Mouse (Mus musculus) stomach, embryonic 15.5 days (tissue): ENCODE results near the gene Gm10053. TPM values are rescaled to one million over a fixed set of nuclear protein-coding genes. Genes with fewer than 3 reads are reported as not detected.
"Not testable (repeated sequence)": the region's sequence is repeated elsewhere in the genome, so short reads cannot be mapped to it uniquely, and the experiment has no call there.

Experiments
- ATAC-seq: fragments of 200-750 bp; cut with Nextera tagmentation; 2 replicates; pipeline ENCODE4 v1.8.0; 2017; ENCODE audit warnings: low read depth, moderate number of reproducible peaks, moderate TSS enrichment; ENCODE audit not compliant: insufficient read depth, low FRiP score
- H3K27ac ChIP-seq: fragments of 300-500 bp; sonication (generic); 2 replicates; pipeline ENCODE4 v1.5.1; 2015; ENCODE audit warnings: mild to moderate bottlenecking, inconsistent platforms
- H3K27me3 ChIP-seq: fragments of 300-500 bp; sonication (generic); replicated peaks from 2 replicates; pipeline ENCODE4 v1.6.1; 2015; ENCODE audit warnings: inconsistent platforms
- H3K36me3 ChIP-seq: fragments of 300-500 bp; sonication (generic); 2 replicates; pipeline ENCODE4 v1.6.1; 2015; ENCODE audit warnings: inconsistent platforms
- H3K4me1 ChIP-seq: fragments of 300-500 bp; sonication (generic); 2 replicates; pipeline ENCODE4 v1.6.1; 2015; ENCODE audit warnings: inconsistent platforms
- H3K4me2 ChIP-seq: fragments of 300-500 bp; sonication (generic); 2 replicates; pipeline ENCODE4 v1.6.1; 2015; ENCODE audit warnings: mild to moderate bottlenecking, inconsistent platforms
- H3K4me3 ChIP-seq: fragments of 300-500 bp; sonication (generic); replicated peaks from 2 replicates; pipeline ENCODE4 v1.5.1; 2015; ENCODE audit warnings: inconsistent platforms
- H3K9ac ChIP-seq: fragments of 300-500 bp; sonication (generic); 2 replicates; pipeline ENCODE4 v1.6.1; 2015; ENCODE audit warnings: inconsistent platforms
- H3K9me3 ChIP-seq: fragments of 300-500 bp; sonication (generic); 2 replicates; pipeline ENCODE4 v1.6.1; 2016; ENCODE audit warnings: inconsistent platforms
- WGBS: fragments of 180-500 bp; shearing (Covaris S2); methylation state at CpG from one replicate; pipeline ENCODE4 v1.1.7; 2015; 5-methylcytosine and 5-hydroxymethylcytosine counted together
- polyA plus RNA-seq: library from polyadenylated mRNA; unstranded; fragments of >200 nt; fragmentation: Nextera tagmentation; extraction: Ambion mirVana; gene quantifications from 2 replicates; pipeline ENCODE4 v1.2.1, GENCODE M21; 2015

Gene Gm10053
- 251 and 260 TPM in 2 replicates for polyA plus RNA-seq

- not testable (repeated sequence) for H3K36me3 ChIP-seq, H3K4me3 ChIP-seq, H3K4me1 ChIP-seq, H3K27me3 ChIP-seq, H3K9me3 ChIP-seq, H3K4me2 ChIP-seq, ATAC-seq, H3K9ac ChIP-seq
- peak within 1 kb of the TSS; percentile 48; the same call in 1 of the 2 replicates for H3K27ac ChIP-seq
- WGBS = 63% methylated on average over 23 of the region's 26 CpGs
Observed at GRCm38 (mm10) chr19:24875129-24875870, at the start of gene Gm10053. Gm10053 (plus strand) TSS chr19:24875686.

- Histone ChIP-seq H3K4me2 (no peak overlapping the region), H3K4me3 (no peak overlapping the region), H3K9ac (no peak overlapping the region), H3K27ac (no peak overlapping the region), H3K4me1 (no peaks in the 10 kb centered on the region), H3K9me3 (no peaks in the 10 kb centered on the region), H3K36me3 (no peaks in the 10 kb centered on the region), H3K27me3 (no peaks in the 10 kb centered on the region)
- no peak for ATAC-seq
- 67% methylated on average over 3 of the region's 3 CpGs for WGBS
Observed at GRCm38 (mm10) chr19:24842080-24842479, 33.4 kb upstream of the Gm10053 start.

GRCm38 (mm10) chr19:24845007-24845546 is 30.4 kb upstream of the Gm10053 start:
- Histone ChIP-seq H3K4me1 (peaks cover 13% of the 10 kb centered on the region), H3K36me3 (no peaks in the 10 kb centered on the region), H3K4me2 (peak overlapping the region; percentile 6; the same call in 1 of the 2 replicates), H3K4me3 (no peak overlapping the region), H3K9ac (no peak overlapping the region), H3K27ac (peak overlapping the region; percentile 73), H3K27me3 (no peaks in the 10 kb centered on the region), H3K9me3 (no peaks in the 10 kb centered on the region)
- peak; percentile 54; the same call in 1 of the 2 replicates for ATAC-seq
- 22% methylated on average over 7 of the region's 7 CpGs for WGBS

GRCm38 (mm10) chr19:24848345-24848744 is 27.1 kb upstream of the Gm10053 start:
- peaks cover 17% of the 10 kb centered on the region for H3K4me1 ChIP-seq
- no peak overlapping the region for H3K4me2 ChIP-seq
- H3K9me3 ChIP-seq = no peaks in the 10 kb centered on the region
- H3K27ac ChIP-seq = peak overlapping the region; percentile 76
- no peaks in the 10 kb centered on the region for H3K27me3 ChIP-seq
- H3K9ac ChIP-seq = no peak overlapping the region
- peak; percentile 47 for ATAC-seq
- no peak overlapping the region for H3K4me3 ChIP-seq
- 24% methylated on average over 7 of the region's 7 CpGs for WGBS
- no peaks in the 10 kb centered on the region for H3K36me3 ChIP-seq

GRCm38 (mm10) chr19:24848844-24849243 is 26.6 kb upstream of the Gm10053 start:
- Histone ChIP-seq H3K9me3 (no peaks in the 10 kb centered on the region), H3K9ac (no peak overlapping the region), H3K36me3 (no peaks in the 10 kb centered on the region), H3K27me3 (no peaks in the 10 kb centered on the region), H3K4me1 (peaks cover 17% of the 10 kb centered on the region), H3K27ac (peak overlapping the region; percentile 76), H3K4me2 (no peak overlapping the region), H3K4me3 (no peak overlapping the region)
- ATAC-seq = peak; percentile 27; the same call in 1 of the 2 replicates
- 61% methylated on average over 2 of the region's 2 CpGs for WGBS

GRCm38 (mm10) chr19:24851456-24852315 is 23.8 kb upstream of the Gm10053 start:
- Histone ChIP-seq H3K27ac (peak overlapping the region; percentile 86), H3K4me1 (peaks cover 21% of the 10 kb centered on the region), H3K27me3 (no peaks in the 10 kb centered on the region), H3K9ac (no peak overlapping the region), H3K4me3 (no peak overlapping the region; the same call in 1 of the 2 replicates), H3K9me3 (no peaks in the 10 kb centered on the region), H3K4me2 (peak overlapping the region; percentile 42; the same call in 1 of the 2 replicates), H3K36me3 (no peaks in the 10 kb centered on the region)
- 47% methylated on average over 21 of the region's 21 CpGs for WGBS
- no peak for ATAC-seq

- ATAC-seq = peak; percentile 14; the same call in 1 of the 2 replicates
- Histone ChIP-seq H3K9ac (peak overlapping the region; percentile 60), H3K27me3 (no peaks in the 10 kb centered on the region; the same call in 1 of the 2 replicates), H3K36me3 (no peaks in the 10 kb centered on the region), H3K4me3 (peak overlapping the region; percentile 58), H3K4me2 (peak overlapping the region; percentile 67), H3K4me1 (0 out of 2 replicates have a peak, but pooled peaks cover 8% of the 10 kb centered on the region), H3K9me3 (no peaks in the 10 kb centered on the region), H3K27ac (peak overlapping the region; percentile 75)
- WGBS = 12% methylated on average over 13 of the region's 13 CpGs
Observed at GRCm38 (mm10) chr19:24861276-24861611, 14.2 kb upstream of the Gm10053 start.

GRCm38 (mm10) chr19:24861612-24862451 is 13.7 kb upstream of the Gm10053 start, which contains the start of gene Pgm5:
Pgm5 (minus strand) TSS chr19:24861855.
- whole genome bisulfite sequencing = under 1% methylated on average over 36 of the region's 39 CpGs
- no peaks in the 10 kb centered on the region for H3K36me3 ChIP-seq
- peak within 1 kb of the TSS; percentile 60 for H3K9ac ChIP-seq
- H3K27me3 ChIP-seq = no peaks in the 10 kb centered on the region; the same call in 1 of the 2 replicates
- H3K4me3 ChIP-seq = peak within 1 kb of the TSS; percentile 58
- peak; percentile 81 for ATAC-seq
- H3K4me1 ChIP-seq = 0 out of 2 replicates have a peak, but pooled peaks cover 8% of the 10 kb centered on the region
- H3K27ac ChIP-seq = peak within 1 kb of the TSS; percentile 75
- peak within 1 kb of the TSS; percentile 67 for H3K4me2 ChIP-seq
- H3K9me3 ChIP-seq = no peaks in the 10 kb centered on the region

- 83% methylated on average over 9 of the region's 9 CpGs for WGBS
- no peak overlapping the region for H3K4me2 ChIP-seq
- ATAC-seq = no peak
Observed at GRCm38 (mm10) chr19:24865436-24865835, 10.1 kb upstream of the Gm10053 start.

GRCm38 (mm10) chr19:24871037-24871635 is 4.3 kb upstream of the Gm10053 start:
- no peaks in the 10 kb centered on the region for H3K36me3 ChIP-seq
- peak overlapping the region; percentile 51 for H3K4me2 ChIP-seq
- no peaks in the 10 kb centered on the region for H3K9me3 ChIP-seq
- H3K4me1 ChIP-seq = peaks cover 14% of the 10 kb centered on the region; the same call in 1 of the 2 replicates
- no peaks in the 10 kb centered on the region for H3K27me3 ChIP-seq
- WGBS = 14% methylated on average over 18 of the region's 18 CpGs
- H3K27ac ChIP-seq = no peak overlapping the region
- no peak overlapping the region for H3K9ac ChIP-seq
- H3K4me3 ChIP-seq = peak overlapping the region; percentile 38
- no peak; the same call in 1 of the 2 replicates for ATAC-seq

More at GRCm38 (mm10) chr19:24865436-24865835, 10.1 kb upstream of the Gm10053 start:
- no peaks in the 10 kb centered on the region; the same call in 1 of the 2 replicates for H3K27me3 ChIP-seq
- H3K36me3 ChIP-seq = no peaks in the 10 kb centered on the region
- H3K4me3 ChIP-seq = no peak overlapping the region
- no peak overlapping the region for H3K27ac ChIP-seq
- H3K4me1 ChIP-seq = 0 out of 2 replicates have a peak, but pooled peaks cover 14% of the 10 kb centered on the region
- no peaks in the 10 kb centered on the region for H3K9me3 ChIP-seq
- no peak overlapping the region for H3K9ac ChIP-seq
